Mouse (Mus musculus) spleen, adult 2 months (tissue): Measurements from ENCODE around the gene Hes1.

Source experiments
- CTCF ChIP-seq: fragments of 200-500 bp; IDR thresholded peaks from 2 replicates; pipeline ENCODE4 v1.5.1; 2011; ENCODE audit warnings: mild to moderate bottlenecking, inconsistent platforms; ENCODE audit not compliant: insufficient read depth, insufficient read length, insufficient replicate concordance; ENCODE audit errors: extremely low read depth
- POLR2A ChIP-seq: fragments of 200-500 bp; IDR thresholded peaks from 2 replicates; pipeline ENCODE4 v1.6.1; 2011; ENCODE audit warnings: low read depth, low read length, inconsistent platforms

- TF ChIP-seq POLR2A (no peak), CTCF (no peak)
These were observed 31.9 kb downstream of the Hes1 start for GRCm38 (mm10) chr16:30096050-30096449.
